Mouse (Mus musculus) left cerebral cortex, postnatal 14 days (tissue): ENCODE data around the gene Ephb1. TPM values are rescaled to one million over a fixed set of nuclear protein-coding genes. Genes with fewer than 3 reads are reported as not detected.

Source experiments
- DNase-seq, 2 experiments: peaks; one replicate each; pipeline ENCODE4 v3.0.0; 2021 to 2022; ENCODE audit warnings: low spot score in 2 of 2, mixed read lengths in 1 of 2
- intact Hi-C: fragments of 180-260 bp; cut with DNase I; formaldehyde crosslinking; loops from one replicate; pipeline ENCODE4 v1.15.1; 2025
- total RNA-seq, 2 experiments: library from RNA; stranded (reverse); gene quantifications; 2 replicates each; pipeline ENCODE4 v1.2.3; 2021

Gene Ephb1
- total RNA-seq, 2 experiments from 2014 or later, result 39.2 to 40.5 TPM

DNA sequence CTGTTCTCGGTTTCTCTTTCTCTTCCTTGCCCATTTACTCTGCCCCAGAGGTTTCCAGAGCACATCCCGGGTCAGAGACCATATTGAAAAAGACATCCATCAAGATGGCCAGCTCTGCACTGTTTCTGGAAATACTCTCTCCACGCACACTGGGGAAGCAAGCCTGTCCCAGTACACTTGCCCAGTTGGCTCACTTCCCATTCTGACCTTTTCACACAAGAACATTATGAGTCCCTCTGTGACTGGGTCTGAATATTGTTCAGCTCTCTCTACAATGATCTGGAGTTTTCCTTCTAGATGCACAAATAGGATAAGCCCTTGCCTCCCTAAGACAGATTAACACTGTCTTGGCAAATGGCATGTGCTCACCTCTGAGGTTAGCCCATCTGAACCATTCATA, 243.0 kb downstream of the Ephb1 start:
- intact Hi-C loops, result no loop called here
- DNase-seq, result no peak

DNA sequence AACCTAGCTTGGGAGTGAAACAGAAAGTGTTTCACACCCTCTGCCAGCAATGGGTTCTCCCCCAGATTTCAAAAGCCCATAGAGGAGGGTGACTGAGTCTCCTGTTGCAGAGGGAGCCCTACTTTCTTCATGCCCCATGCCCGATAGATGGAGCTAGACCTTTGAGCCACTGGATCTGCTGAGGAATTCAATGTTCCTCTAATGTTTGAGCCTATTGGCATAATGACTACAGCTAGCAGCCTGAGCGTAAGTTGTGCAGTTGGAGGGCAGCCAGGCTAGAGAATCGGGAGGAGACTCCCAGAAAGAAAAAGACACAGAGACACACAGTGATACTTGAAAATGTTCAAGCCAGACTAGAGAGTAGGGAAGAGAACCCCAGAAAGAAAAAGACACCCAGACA, 246.5 kb downstream of the Ephb1 start:
- intact Hi-C loops, result no loop called here
- DNase-seq, result peak; percentile 28 to 48

- intact Hi-C loops, result no loop called here
- DNase-seq, result no peak
These were observed 247.3 kb downstream of the Ephb1 start for GRCm38 (mm10) chr9:102107213-102107612.

DNA sequence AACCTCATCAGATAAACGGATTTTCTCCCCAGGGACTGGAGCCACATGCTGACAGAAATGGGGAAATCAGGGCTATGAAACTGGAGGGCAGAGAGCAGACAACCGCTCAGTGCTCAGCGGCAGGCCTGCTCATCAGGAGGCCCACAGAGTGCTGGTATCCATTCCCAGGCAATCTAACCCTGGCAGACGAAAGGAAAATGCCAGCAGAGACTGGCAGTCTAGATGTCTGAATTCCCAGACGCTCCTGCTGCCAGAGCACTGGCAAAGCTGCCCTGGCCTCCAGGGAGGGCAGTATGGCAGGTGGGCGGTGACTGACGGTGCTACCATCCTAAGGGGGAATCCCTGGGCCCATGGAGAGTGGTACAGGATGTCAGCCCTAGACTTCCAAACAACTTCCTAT, 257.7 kb downstream of the Ephb1 start:
- intact Hi-C loops, result no loop called here
- no peak for DNase-seq

DNA sequence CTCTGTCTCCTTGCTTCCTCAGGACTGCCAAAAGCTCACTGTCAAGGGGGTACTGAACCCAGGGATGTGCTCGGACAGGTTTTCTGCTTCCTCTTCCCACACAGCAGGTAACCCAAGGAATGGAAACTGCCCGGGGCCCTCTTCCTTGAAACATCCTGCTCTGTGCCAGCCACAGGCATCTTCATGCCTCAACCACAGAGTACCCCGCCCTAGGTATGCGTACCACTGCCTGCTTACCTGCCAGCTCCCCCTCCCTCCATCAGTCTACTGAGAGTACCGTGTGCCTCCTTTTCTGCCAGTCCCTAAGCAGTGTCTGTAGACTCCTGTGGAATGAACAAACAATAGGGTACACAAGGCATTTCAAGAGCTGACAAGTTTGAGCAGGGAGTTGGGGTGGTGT, 265.9 kb downstream of the Ephb1 start:
- no peak for DNase-seq
- intact Hi-C loops, result no loop called here

DNA sequence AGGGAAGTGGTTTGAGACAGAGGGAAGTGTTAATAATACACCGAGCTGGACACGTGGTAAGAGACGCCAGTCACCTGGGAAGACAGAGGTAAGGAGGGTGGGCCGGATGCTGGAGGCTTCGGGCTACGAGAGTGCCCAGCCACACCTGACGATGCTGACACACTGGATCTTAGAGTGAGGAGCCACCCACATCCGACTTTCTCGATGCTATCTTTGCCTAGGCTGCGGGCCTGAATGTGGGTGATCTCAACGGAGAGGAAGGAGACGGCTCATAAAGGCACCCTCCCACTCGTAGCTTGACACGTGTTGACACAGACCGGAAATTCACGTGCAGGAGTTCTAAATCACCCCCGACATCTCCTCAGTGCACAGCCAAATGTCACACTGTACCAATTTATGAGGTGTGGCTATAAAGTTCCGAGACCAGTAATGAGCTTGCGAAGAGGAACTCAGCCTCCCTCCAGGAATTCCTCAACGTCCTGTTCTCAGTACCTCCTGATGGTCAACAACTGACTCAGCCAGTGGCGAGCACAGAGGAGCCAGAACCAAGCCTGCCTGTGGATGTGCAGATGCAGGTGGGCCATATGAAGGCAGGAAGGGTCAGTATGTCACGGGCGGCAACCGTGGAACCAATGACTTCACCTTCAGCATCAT, 268.3 kb downstream of the Ephb1 start:
- DNase-seq, result peak; percentile 19 to 20
- intact Hi-C loops, result no loop called here

DNA sequence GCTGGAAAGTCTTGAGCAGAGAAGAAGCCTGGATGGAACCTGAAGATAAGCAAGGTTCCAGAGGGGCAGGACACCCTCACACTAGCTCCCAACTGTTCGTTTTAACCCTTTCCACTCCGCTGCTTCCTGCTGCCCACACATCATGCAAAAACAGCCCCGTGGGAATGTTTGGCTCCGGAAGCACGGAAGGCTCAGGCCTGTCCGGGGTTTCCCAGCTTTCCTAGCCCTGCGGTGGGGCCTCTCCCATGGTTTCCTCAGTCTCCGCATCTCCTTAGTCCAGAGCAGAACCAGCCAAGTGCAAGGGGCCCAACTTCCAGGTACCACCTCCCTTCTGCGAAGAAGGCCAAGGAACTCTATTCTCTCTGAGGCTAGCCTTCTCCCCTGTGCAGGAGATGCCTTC, 269.0 kb downstream of the Ephb1 start:
- no peak for DNase-seq
- intact Hi-C loops, result no loop called here

- intact Hi-C loops, result no loop called here
- DNase-seq, result no peak
These were observed 273.6 kb downstream of the Ephb1 start for GRCm38 (mm10) chr9:102080934-102081333.

- intact Hi-C loops, result no loop called here
- no peak for DNase-seq
These were observed 275.3 kb downstream of the Ephb1 start for GRCm38 (mm10) chr9:102079151-102079550.

- intact Hi-C loops, result no loop called here
- DNase-seq, result peak; percentile 23 to 30
These were observed 276.3 kb downstream of the Ephb1 start for GRCm38 (mm10) chr9:102078238-102078637.

DNA sequence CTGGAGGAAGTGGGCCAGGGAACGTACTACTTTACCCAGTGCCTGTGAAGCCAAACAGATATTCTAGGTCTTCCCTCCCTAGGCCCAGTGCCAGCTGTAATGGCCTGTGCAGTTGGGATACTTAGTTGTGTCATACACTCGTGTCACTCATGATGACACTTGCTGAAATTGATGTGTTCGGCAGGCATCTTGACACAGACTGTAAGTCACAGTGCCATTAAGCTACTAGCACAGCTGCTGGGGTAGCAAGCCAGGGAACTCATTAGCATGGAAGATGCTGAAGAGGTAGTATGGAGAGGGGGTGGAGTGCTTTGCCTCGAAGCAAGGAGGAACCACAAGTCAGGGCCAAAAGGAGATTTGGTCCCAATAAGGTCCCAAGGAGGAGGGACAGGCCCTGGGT, 279.0 kb downstream of the Ephb1 start:
- DNase-seq, result no peak
- intact Hi-C loops, result no loop called here

- intact Hi-C loops, result no loop called here
- no peak for DNase-seq
These were observed 281.1 kb downstream of the Ephb1 start for GRCm38 (mm10) chr9:102073404-102073803.

DNA sequence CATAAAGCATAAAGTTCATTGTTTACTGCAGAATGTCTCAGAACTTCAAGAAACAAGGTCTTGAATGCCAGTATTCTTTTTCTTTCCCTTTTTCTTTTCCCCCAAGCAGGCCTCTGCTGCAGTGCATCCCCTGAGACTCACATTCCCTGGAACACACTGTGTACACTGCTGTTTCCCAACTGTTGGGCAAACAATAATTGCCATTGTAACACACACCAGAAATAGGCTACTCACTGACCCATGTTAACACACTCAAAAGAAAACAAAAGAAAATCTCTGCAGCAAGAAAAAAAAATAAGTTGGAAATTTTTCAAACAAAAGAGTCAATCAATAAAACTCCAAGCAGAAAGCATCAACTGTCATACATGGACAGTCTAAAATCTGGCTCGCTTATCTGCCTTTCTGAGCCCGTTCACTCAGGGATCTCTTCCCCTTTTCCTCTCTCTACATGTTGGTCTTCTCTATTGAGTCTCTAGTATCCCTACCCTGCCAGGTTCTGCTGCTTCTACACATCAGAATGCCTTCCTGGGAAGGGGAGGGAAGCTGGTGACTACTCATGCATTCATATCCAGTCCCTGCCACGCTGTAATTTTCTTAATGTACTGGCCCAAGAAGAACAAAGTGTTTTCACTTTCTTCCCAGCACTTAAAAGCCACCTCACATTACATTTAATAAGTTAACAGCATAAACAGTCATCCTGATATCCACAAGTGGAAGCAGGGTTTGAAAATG, 285.2 kb downstream of the Ephb1 start:
- intact Hi-C loops, result no loop called here
- DNase-seq, result no peak

DNA sequence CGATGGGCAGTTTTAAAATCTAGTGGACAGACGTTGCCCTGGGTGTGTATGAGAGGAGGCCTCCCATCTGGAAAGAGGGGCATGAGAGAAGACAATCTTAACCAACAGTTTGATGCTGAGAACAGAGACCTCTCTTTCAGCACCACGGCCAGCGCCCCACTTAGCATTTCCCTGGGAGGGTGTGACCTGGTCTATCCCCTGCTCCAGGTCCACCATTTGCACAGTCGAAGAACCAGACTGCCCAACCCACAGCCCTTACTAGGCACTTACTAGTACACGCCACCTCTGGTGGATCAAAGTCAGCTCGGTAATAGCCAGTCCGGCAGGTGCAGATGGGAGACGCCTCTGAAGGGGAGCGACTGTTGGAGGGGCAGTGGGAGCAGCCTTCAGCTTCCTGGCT, 287.9 kb downstream of the Ephb1 start:
- intact Hi-C loops, result no loop called here

GRCm38 (mm10) chr9:102045886-102046285, 308.6 kb downstream of the Ephb1 start:
- DNase-seq, result no peak
- intact Hi-C loops, result no loop called here

More for the DNA sequence above, 287.9 kb downstream of the Ephb1 start:
- DNase-seq, result no peak

DNA sequence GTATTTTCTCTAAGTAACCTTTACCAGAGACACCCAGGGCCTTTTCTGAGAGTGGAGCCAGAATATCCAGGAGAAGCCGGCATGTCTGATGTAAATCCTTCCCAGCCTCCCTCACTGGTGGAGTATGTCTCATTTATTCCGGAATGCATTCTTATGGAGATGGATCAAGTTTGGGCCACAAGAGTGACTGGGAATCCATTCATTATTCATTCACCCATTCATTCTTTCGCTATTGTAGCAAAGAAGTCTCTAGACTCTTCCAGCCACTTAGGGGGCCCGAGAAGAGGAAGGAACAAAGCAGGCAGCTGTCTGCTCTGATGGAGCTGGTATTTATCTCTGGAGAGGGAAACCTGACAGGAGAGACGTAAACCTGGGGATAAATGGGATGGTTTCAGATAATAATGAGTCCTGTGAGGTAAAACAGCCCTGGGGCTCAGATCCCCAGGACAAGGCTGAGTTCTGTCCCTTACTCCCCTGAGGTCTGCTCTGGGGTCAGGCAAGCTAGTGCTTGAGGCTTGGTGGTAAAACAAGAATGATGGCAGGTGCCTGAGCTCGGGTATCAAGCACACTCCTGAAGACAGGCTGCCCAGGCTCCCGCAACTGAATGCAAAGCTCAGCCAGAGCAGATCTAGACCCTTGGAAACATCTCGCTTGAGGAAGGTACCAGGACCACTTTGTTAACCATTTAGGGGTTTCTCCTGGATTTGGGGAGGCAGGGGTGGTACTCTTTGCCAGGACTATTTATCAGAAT, 309.2 kb downstream of the Ephb1 start:
- no peak for DNase-seq
- intact Hi-C loops, result no loop called here

- peak in 1 of 2 experiments; percentile 62 for DNase-seq
- intact Hi-C loops, result no loop called here
These were observed 315.3 kb downstream of the Ephb1 start for GRCm38 (mm10) chr9:102039011-102039733.

DNA sequence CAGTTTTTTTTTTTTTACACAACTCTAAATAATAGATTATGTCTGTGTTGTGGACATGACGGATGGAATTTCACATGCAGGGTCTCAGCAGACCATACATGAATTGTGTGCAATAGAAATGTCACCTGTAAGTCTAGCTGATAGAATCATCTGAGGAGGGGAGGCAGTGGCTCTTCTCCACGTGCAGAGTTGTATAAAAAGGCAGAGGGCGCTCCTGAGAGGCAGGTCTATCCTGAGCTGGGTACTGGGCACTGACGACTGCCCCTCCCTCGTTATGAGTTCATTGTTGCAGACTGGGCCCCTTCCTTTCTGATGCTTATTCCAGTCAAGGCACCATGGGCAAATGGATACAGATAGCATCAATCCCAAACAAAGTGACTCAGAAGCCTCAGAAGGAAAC, 318.4 kb downstream of the Ephb1 start:
- no peak for DNase-seq
- intact Hi-C loops, result no loop called here

DNA sequence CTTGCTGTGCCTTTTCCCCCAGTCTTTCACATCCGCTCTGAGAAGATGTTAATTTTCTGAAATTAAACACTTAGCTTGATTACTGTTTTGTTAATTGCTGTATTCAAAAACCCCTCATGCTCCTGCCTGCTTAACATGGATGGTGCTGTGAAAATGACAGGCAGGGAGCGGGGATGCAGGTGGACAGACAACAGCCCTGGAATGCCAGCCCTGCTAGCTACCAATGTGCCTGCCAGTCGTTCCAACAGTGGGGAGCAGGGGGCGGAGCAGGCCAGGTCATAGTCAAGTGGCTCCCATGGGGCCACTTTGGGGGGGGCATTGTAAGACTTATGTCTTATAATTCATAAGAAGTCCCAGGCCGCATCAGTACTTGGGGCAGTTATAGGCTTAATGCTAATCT, 321.3 kb downstream of the Ephb1 start:
- DNase-seq, result no peak
- intact Hi-C loops, result no loop called here

GRCm38 (mm10) chr9:102032376-102032775, 322.1 kb downstream of the Ephb1 start:
- intact Hi-C loops, result no loop called here
- no peak for DNase-seq
